10 mouse cellular contexts compared by ENCODE assay signal in genomic region chr15:86069011-86069791, GRCm38 (mm10). TPM values are rescaled to one million over a fixed set of nuclear protein-coding genes. Genes with fewer than 3 reads are reported as not detected.
DNase-seq lines count a peak whose midpoint lies in the region; ATAC-seq and TF ChIP-seq lines count a peak whose summit lies in the region.
"Had no signal": no experiment of that assay in that cellular context is flagged by ENCODE, and none has a peak within 500 bp of the region (broad histone marks: within the 10 kb centered on the region; RNA-seq: fewer than 3 reads in every experiment).

No protein-coding gene starts in this region.

- H3K27me3 ChIP-seq in forebrain, embryonic 10.5 days (ENCODE audit: poor library complexity, severe bottlenecking) = no peaks in the 10 kb centered on the region
- H3K27me3 ChIP-seq in forebrain, embryonic 12.5 days = no peaks in the 10 kb centered on the region

- H3K9ac ChIP-seq in forebrain, embryonic 12.5 days = no peak overlapping the region

- H3K27ac ChIP-seq in forebrain, embryonic 10.5 days = 0 out of 2 replicates have a peak overlapping the region, but pooled peaks have one; percentile 44
- no peak overlapping the region for H3K27ac ChIP-seq in forebrain, embryonic 12.5 days
- peak overlapping the region; percentile 71 for H3K27ac ChIP-seq in bone marrow, adult 2 months (ENCODE audit: control insufficient read depth, insufficient read depth, low read depth, low read length, poor library complexity)
- H3K27ac ChIP-seq: macrophage had no signal

- 81% methylated on average over 10 of the region's 10 CpGs for WGBS in forebrain, embryonic 10.5 days
- 87% methylated on average over 10 of the region's 10 CpGs for WGBS in forebrain, embryonic 12.5 days
- 83% methylated on average over 10 of the region's 10 CpGs for WGBS in lung, adult 2 months
- WGBS in bone marrow, adult 2 months = 46% methylated on average over 10 of the region's 10 CpGs

- TF ChIP-seq POLR2A in lung, adult 2 months (IDR thresholded peaks at IDR 0.05; ENCODE audit: borderline replicate concordance, extremely low read depth, low read depth, low read length) = no peak
- no peak for TF ChIP-seq POLR2A in bone marrow, adult 2 months (IDR thresholded peaks at IDR 0.05; ENCODE audit: borderline replicate concordance, control insufficient read depth, low read depth, low read length)

- no peak for TF ChIP-seq CTCF in lung, adult 2 months (IDR thresholded peaks at IDR 0.05; ENCODE audit: insufficient read depth, low read length)
- TF ChIP-seq CTCF in bone marrow, adult 2 months (IDR thresholded peaks at IDR 0.05; ENCODE audit: control insufficient read depth, insufficient read depth, low read length) = peak; percentile 5; the same call in 1 of the 2 replicates

- H3K4me3 ChIP-seq in forebrain, embryonic 10.5 days = no peak overlapping the region
- H3K4me3 ChIP-seq in forebrain, embryonic 12.5 days (replicated peaks) = no peak overlapping the region
- H3K4me3 ChIP-seq in lung, adult 2 months (replicated peaks; ENCODE audit: extremely low read depth, low read depth, low read length) = no peak overlapping the region
- H3K4me3 ChIP-seq in bone marrow, adult 2 months (replicated peaks; ENCODE audit: control insufficient read depth, low read depth, low read length) = no peak overlapping the region

- H3K9me3 ChIP-seq in forebrain, embryonic 10.5 days = peaks cover 5% of the 10 kb centered on the region; the same call in 1 of the 2 replicates
- H3K9me3 ChIP-seq in forebrain, embryonic 12.5 days = 0 out of 2 replicates have a peak, but pooled peaks cover 4% of the 10 kb centered on the region

- H3K4me2 ChIP-seq in forebrain, embryonic 12.5 days = no peak overlapping the region

- peaks cover 42% of the 10 kb centered on the region for H3K4me1 ChIP-seq in forebrain, embryonic 10.5 days
- H3K4me1 ChIP-seq in forebrain, embryonic 12.5 days = peaks cover 45% of the 10 kb centered on the region
- H3K4me1 ChIP-seq in lung, adult 2 months (ENCODE audit: control insufficient read depth, insufficient read depth, low read length) = peaks cover 11% of the 10 kb centered on the region
- peaks cover 24% of the 10 kb centered on the region for H3K4me1 ChIP-seq in bone marrow, adult 2 months (ENCODE audit: control insufficient read depth, insufficient read depth, low read length)

- no peak for DNase-seq in forebrain, embryonic 10.5 days (ENCODE audit: extremely low spot score, low spot score)
- DNase-seq in lung, postnatal 4 days = peak; percentile 60
- DNase-seq in lung, adult 2 months = no peak
- no peak for DNase-seq in frontal cortex, postnatal 10 days (ENCODE audit: low spot score in 2 of 2)
- DNase-seq in heart, postnatal 4 days = no peak

- H3K36me3 ChIP-seq in forebrain, embryonic 10.5 days (replicated peaks) = peaks cover 11% of the 10 kb centered on the region
- no peaks in the 10 kb centered on the region for H3K36me3 ChIP-seq in forebrain, embryonic 12.5 days (replicated peaks)

- no peak for ATAC-seq in forebrain, embryonic 12.5 days (ENCODE audit: low FRiP score)
- peak; percentile 42 for ATAC-seq in megakaryocyte progenitor cell, adult 5-6 weeks (replicated peaks; ENCODE audit: poor library complexity)
- ATAC-seq: activated CD4-positive, CD25-positive, alpha-beta regulatory T cell, adult 4 months had no signal

RNA-seq across cellular contexts. Expression of gene Gramd4, which starts 11.7 kb away (rescaled TPM):
- polyA plus RNA-seq in forebrain, embryonic 10.5 days (2016; fragmentation: Nextera tagmentation; extraction: Ambion mirVana) = 13.9 and 16.2 TPM in 2 replicates
- polyA plus RNA-seq in forebrain, embryonic 12.5 days (2016; fragmentation: Nextera tagmentation; extraction: Ambion mirVana) = 33.4 and 36.6 TPM in 2 replicates
- 21.5 and 24.4 TPM in 2 replicates for polyA plus RNA-seq in lung, adult 2 months (2012; rRNA removed)
- 14.1 and 20.7 TPM in 2 replicates for polyA plus RNA-seq in bone marrow, adult 2 months (2011; ENCODE audit: insufficient read depth, insufficient read length, low replicate concordance, missing spikeins)
- total RNA-seq in megakaryocyte progenitor cell, adult 5-6 weeks (2015) = 7.1 and 7.4 TPM in 2 replicates
- 19.7 and 20.5 TPM in 2 replicates for total RNA-seq in megakaryocyte progenitor cell, adult 5-6 weeks (2017)
- total RNA-seq in heart, postnatal 4 days (2021) = 10 to 100 TPM; 30.1 to 33.6 TPM

RNA-seq across cellular contexts. Expression of gene Celsr1, which starts 35.6 kb away (rescaled TPM):
- polyA plus RNA-seq in forebrain, embryonic 10.5 days (2016; fragmentation: Nextera tagmentation; extraction: Ambion mirVana) = 2.4 and 2.6 TPM in 2 replicates
- polyA plus RNA-seq in forebrain, embryonic 12.5 days (2016; fragmentation: Nextera tagmentation; extraction: Ambion mirVana) = 7.3 and 7.9 TPM in 2 replicates
- 16.0 and 16.2 TPM in 2 replicates for polyA plus RNA-seq in lung, adult 2 months (2012; rRNA removed)
- 1.3 and 4.2 TPM in 2 replicates for polyA plus RNA-seq in bone marrow, adult 2 months (2011; ENCODE audit: insufficient read depth, insufficient read length, low replicate concordance, missing spikeins)
- total RNA-seq in megakaryocyte progenitor cell, adult 5-6 weeks (2015) = 8.4 and 10.7 TPM in 2 replicates
- total RNA-seq in megakaryocyte progenitor cell, adult 5-6 weeks (2017) = 4.4 and 6.6 TPM in 2 replicates
- 10 to 100 TPM; 20.0 to 21.3 TPM for total RNA-seq in heart, postnatal 4 days (2021)
- polyA plus RNA-seq: macrophage had no signal

Comparison
In these comparisons a context has a peak if more than half of its experiments do, and no peak if none do; other contexts are left out.
1. DNase-seq: peak in lung, postnatal 4 days (2 of 2); none in forebrain, embryonic 10.5 days (single experiment), lung, adult 2 months (single experiment), frontal cortex, postnatal 10 days (0 of 2) and heart, postnatal 4 days (single experiment).